Mouse (Mus musculus): ENCODE results near the gene Chac1. TPM values are rescaled to one million over a fixed set of nuclear protein-coding genes. Genes with fewer than 3 reads are reported as not detected.
A peak's percentile ranks its signal among the peaks of the same experiment; 100 is the strongest.

Chac1 gene
- total RNA-seq (2021) = 1 to 10 TPM; 8.9 to 9.0 TPM
- long read RNA-seq, experiment 1, transcript Chac1-201 (3 exons, 1,637 nt) = major isoform, 13 of 13 reads
- long read RNA-seq, experiment 1, partial matches to known transcripts = 0 of 13 reads
- long read RNA-seq, experiment 1, other reads (novel, unspliced or antisense) = 0 of 13 reads
- long read RNA-seq, experiment 2, transcript Chac1-201 (3 exons, 1,637 nt) = major isoform, 11 of 11 reads
- long read RNA-seq, experiment 2, partial matches to known transcripts = 0 of 11 reads
- long read RNA-seq, experiment 2, other reads (novel, unspliced or antisense) = 0 of 11 reads

DNA sequence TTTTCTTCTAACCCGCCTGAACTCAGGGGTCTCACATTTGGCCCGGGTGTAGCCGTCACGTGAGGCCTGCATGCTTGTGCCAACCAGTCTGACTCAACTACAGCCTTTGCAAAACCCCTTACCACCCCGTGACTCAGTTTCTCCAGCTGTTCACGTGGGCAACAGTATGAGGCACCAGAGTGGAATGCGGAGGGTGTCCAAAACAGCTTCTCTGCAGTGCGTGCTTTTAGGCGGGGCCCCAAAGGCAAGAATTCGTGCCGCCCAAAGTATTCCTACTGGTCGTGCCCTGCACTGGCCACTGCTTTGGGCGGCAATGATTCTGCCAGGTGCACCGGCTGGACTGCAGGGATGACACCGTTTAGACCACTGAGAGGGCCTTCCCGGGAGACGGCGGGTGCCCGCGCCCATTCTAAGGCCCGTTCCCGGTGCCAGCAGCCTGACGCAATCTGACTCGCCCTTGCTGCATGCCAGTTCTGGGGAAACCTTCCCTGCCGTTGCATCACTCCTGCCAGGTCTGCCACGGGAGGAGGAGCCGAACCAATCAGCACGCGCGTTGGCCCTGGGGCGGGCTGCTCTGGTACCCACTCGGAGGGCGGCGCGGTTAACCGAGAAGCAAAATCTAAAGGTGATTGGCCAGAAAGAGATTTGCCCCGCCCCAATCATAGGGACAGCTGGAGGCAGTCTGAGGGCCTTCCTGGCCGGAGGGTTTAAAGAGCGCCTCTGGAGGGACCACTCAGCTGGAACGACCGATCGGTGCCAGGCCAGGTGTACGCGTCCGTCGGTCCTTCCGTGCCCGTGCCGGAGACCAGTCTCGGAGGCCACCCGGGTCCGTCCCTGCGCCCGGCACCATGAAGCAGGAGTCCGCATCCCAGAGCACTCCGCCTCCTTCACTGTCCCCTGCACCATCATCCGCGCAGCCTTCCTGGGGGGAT is at the start of gene Chac1:
Gene Chac1, plus strand, starts transcription at position 675 of the 932 bp plus-strand sequence.
- intact Hi-C loops (cut with DNase I) = no loop called here
- peak; percentile 97 for DNase-seq (ENCODE audit: low spot score in 2 of 2)

DNA sequence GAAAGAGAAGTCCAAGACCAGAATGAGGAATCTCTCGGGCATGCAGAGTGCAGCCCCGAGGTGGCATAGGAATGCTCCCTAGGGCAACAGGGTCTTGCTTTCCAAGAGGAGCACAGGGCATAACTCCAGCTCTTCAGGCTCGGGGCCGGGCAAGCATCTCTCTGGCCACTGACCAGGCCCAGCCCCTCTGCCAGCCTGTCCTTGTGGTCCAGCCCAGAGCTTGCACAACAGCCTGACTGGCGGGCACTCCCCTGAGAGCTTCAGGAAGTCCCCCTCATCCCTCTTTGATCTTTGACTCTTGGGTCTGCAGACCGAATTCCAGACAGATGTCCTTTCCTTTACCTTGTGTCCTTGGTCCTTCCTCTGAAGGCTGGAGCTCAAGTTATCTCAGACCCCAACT is 48.2 kb upstream of the Chac1 start:
- intact Hi-C loops (cut with DNase I) = loop anchor here (5.0 kb wide), 1 partner anchor 109 kb away; no protein-coding TSS in a partner anchor
- DNase-seq (ENCODE audit: low spot score in 2 of 2) = no peak

DNA sequence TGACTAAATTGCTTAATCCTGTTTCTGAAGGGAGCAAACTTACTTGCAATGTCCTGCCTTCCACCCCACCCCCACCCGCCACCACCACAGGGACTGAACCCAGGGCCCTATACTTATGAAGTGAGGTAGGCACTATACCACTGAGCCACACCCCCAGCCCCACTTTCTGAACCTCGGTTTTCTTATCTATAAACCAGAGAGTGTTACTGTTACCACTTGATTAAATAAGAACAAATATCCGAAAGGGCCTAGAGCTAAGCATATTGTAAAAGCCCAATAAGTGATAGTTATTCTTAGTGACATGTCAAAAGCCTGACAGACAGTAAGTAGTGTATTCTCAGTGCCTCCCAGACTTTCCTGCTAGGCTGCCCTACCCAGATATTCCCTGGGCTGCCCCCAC is 46.6 kb upstream of the Chac1 start:
- DNase-seq (ENCODE audit: low spot score in 2 of 2) = no peak
- intact Hi-C loops (cut with DNase I) = loop anchor here (5.0 kb wide), 1 partner anchor 108 kb away; no protein-coding TSS in a partner anchor

DNA sequence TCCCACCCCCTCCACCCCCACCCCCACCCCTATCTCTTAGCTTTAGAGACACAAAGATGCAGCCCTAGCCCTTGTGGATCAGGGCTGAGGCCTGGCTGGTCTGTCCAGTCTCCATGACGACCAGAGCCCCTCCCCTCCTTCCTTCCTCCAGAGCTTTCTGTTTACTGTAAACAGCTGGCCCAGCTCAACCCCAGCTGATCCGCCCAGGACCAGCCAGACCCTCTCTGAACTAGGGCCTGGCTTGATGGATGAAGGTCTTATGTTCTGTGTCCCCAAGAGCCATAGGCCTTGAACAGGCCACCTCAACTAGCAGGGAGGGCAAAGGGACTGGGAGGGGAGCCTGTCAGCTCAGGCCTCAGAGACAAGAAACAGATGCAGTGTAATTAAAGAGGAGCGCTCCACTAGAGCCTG is 46.2 kb upstream of the Chac1 start:
- intact Hi-C loops (cut with DNase I) = loop anchor here (5.0 kb wide), 1 partner anchor 107 kb away; no protein-coding TSS in a partner anchor
- no peak for DNase-seq (ENCODE audit: low spot score in 2 of 2)

DNA sequence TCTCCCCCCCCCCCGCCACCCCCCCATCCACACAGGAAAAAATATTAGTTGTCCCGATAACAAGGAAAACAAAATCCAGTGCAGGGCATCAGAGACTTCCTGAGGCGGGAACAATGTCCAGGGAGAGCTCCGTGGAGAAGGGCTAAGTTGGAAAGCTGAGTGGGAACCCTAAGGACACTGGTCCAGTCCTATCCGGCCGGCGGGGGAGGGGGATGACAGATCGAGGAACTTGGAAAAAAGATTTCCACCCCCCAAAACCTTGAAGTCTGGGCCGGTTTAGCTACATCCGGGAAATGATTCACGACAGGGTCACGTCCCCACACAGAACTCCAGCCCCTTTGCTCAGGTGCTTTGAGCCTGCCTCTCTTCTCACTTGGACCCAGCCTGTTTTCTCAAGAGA is 39.5 kb upstream of the Chac1 start:
- DNase-seq (ENCODE audit: low spot score in 2 of 2) = no peak
- intact Hi-C loops (cut with DNase I) = no loop called here

DNA sequence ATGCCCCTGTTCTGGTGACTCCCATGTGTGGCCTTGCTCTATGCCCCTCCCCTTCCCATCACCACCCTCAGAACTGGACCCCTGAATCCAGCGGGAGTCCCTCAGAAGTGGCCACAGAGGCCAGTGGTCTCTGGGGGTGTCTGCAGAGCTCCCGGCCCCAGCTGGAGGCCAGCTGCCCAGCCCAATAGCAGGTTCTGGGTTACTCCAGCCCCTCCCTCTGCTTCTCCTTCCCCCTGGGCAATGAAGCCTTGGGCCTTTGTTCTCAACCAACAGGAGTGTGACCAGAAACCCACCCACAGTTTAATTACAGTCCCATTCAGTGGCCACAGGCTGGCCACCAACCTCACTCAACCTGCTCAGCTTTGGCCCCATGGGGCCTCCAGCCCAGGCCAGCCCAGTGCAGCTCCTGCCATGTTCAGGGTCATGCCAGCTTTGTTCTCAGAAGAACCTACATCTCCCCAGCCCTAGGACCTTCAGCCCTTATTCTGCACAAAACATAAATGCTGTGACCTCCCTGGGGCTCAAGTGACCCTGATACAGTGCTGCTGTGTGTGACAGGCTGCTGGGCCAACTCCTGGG is 38.6 kb upstream of the Chac1 start:
- intact Hi-C loops (cut with DNase I) = no loop called here
- no peak for DNase-seq (ENCODE audit: low spot score in 2 of 2)

DNA sequence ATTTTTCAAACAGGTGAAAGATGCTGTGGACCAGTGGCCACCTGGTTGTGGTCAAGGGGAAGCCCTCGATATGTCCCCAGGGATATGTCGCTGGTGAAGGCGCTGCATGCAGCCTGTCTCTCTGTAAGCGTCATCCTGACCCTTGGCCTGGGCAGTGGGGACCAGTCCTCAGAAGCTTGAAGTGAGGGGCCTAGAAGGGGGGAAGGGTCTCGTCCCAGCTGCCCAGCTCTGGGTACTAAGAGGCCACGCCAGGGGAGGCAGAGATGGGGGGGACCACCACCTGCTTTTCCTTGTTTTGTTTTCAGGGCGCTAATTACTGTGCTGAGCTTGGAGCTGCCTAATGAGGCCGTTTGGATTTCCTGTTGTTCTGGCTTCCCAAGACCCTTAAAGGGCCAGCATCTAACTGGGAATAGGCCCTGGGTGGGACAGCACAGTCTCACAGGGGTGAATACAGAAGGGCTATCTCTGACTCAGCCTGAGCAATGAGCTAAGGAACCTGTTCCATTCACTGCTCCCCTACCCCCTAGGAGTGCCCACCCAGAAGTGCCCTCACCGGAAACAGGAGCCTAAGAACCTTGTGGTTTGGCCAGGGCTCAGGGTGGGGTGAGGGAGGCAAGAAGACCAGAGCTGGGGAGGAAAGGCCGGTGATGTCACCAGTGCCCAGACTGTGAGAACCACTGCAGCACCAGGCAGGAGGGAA is 37.1 kb upstream of the Chac1 start:
- intact Hi-C loops (cut with DNase I) = no loop called here
- no peak for DNase-seq (ENCODE audit: low spot score in 2 of 2)

DNA sequence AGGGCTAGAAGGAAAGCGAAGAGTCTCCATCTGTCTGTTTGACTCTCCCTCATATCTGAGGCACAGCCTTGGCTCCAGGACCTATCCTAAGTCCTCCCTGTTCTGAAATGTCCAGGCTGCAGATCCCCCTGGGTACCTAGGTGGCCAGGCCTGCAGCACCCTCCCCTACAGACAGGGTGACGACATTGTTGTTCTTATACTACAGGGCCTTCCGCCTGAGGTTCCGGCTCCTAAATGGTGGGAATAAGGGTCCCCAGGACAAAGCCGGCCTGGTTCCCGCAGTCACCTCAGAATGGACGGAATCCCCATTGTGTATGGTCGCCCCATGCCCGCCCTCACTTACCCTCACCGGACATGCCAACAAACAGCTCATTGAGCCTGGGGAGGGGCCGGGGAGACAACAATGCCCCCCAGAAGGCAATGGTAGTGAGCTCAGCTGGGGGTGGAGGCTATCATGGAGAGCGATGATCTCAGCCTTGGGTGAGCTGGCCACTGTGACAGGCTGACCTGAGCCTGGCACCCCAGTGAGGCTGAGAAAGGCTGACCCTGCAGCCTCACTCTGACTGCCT is 36.2 kb upstream of the Chac1 start:
- intact Hi-C loops (cut with DNase I) = no loop called here
- DNase-seq (ENCODE audit: low spot score in 2 of 2) = no peak

DNA sequence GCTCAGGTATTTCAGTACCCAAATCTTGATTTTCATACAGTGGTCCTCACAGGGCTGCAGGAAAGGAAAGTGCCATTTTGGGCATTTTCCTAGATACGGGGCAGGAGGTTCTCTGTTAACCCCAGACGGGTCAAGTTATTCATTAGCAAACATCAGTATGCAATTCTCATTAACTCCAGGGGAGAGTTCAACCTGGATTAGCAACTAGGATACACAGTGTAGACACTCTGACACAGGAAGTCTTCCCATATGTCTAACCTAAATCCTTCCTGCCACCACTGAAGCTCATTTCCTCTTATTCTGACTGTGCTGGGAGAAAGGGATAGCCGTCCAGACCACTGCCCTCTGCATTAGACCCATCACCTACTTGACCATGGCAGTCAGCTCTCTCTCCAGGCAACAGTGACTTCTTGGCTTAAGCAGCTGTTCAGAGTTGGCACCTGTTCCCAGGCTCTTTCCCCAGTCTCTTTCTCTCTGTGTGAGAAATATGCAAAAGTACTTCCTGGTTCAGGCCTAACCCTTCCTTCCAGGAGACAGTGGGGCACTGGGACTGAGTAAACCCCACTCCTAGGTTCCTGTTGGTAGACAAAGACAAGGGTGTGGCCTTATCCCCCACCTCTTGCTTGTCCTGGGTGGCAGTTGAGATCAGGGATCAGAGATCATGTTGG is 32.9 kb upstream of the Chac1 start:
- intact Hi-C loops (cut with DNase I) = no loop called here
- no peak for DNase-seq (ENCODE audit: low spot score in 2 of 2)

DNA sequence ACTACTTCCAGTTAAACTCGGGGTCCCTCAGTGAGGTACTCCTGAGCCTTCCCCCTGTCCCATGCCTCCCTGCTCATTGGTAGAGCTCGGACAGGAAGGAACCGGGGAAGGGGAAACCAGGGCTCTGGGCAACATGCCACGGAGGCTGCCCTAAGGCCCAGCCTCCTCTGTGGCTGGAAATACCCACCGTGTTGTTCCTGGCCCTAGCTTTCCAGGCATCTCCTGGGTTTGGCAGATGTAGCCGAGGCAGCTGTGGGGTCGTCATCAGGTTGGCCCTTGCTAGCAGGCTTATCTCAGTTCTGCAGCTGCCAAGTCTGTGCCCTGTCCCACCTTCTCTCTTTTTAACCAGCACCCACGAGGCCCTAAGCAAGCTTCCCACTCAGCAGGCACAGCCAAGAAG is 30.5 kb upstream of the Chac1 start:
- DNase-seq (ENCODE audit: low spot score in 2 of 2) = no peak
- intact Hi-C loops (cut with DNase I) = no loop called here

DNA sequence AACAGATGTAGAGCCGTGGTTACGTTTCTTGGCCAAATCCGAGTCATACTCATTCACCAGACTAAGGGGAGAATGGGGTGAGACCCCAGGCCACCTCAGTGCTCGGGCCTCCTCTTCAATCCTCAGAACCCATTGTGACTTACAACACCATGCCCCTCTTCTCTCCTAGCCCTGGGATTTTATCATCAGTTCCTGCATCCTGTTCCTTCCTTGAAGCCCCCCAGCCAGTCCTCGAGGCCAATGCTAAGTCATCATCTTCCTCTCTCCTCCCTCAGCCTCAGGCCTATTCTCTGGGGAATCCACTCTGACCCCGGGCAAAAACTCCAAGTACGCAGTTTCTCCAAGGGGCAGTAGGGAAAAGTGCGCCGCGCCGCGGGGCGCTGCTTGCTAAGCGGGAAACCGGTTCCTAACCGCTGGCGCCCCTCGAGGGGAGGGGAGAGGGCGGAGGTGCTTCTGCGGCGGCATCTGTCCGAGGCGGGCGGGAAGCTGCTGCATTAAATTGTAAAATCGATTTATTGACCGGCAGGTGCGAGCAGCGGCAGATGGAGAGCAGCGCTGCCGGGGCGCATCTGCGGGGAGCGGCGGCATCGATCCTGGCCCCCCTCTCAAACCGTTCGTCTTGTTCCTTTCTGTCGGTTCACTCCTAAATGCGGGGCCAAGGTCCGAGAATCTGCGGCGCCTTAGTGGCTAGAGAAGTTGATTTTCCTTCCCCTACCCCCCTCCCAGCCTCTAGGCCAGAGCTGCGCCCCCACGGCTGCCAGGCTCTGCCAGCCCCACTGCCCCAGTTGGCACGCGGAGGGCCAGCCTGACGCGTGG is 29.1 kb upstream of the Chac1 start:
- intact Hi-C loops (cut with DNase I) = no loop called here
- no peak for DNase-seq (ENCODE audit: low spot score in 2 of 2)

DNA sequence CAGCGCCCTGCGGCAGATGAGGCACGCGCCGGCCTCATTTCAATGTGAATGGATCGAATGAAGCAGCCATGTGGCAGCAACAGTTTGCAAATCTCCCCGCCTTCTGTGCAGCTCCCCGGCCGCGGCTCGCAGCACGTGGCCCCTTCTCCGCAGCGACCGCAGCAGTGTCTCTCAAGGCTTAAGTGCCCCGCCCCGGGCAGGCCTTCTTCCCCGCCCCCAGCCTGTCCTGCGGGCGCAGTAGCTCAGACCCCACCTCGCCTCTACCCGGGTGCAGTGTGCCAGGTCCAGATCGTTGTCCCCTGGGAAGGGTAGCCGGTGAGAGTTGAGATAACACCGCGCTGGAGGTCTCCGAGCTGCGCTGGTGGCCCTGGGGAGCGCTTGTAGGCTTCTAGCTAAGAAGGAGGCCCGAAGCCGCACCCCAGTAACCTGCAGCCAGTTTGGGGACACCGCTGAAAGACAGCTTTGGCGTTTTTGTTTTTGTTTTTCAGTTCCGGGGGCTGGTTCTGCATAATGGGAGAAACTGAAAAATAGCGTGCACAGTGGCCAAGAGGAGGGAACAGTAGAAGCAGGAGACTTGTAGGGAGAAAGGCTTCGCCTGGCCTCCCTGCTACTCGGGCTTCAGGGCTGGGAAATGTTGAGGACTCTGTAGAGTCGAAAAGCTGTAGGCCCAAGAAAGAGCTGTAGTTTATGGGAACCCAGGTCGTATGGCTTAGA is 28.3 kb upstream of the Chac1 start:
- peak; percentile 69 to 70 for DNase-seq (ENCODE audit: low spot score in 2 of 2)
- intact Hi-C loops (cut with DNase I) = no loop called here

DNA sequence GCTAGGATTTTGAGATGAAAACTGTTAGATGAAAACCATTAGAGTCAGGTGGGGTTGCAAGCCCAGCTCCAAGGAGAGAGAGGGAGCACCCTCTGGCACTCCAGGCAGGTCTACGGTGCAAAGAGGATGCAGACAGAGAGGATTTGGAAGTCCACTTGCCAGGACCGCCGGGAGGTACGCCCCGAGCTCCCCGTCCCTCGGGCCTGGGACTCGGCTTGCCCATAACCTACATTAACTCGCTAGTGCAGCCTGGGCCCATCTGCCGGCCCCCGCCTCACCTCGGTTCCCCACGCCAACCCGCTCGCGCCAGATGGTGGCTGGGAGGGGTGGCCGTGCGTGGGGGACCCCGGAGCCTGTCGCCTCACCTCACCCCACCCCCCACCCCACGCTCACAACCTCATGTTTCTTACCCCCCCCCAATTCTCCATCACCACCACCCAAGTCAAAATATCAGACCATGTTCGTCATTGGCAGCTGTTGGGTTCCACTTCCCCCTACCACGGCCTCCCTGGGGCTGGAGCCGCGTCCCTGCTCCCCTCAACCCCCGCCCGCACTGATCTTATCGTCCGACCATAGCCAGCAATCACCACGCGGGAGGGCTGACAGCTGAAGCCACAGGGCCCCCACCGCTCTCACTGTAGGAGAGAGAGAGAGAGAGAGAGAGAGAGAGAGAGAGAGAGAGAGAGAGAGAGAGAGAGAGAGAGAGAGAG is 27.0 kb upstream of the Chac1 start:
- no peak for DNase-seq (ENCODE audit: low spot score in 2 of 2)
- intact Hi-C loops (cut with DNase I) = no loop called here

DNA sequence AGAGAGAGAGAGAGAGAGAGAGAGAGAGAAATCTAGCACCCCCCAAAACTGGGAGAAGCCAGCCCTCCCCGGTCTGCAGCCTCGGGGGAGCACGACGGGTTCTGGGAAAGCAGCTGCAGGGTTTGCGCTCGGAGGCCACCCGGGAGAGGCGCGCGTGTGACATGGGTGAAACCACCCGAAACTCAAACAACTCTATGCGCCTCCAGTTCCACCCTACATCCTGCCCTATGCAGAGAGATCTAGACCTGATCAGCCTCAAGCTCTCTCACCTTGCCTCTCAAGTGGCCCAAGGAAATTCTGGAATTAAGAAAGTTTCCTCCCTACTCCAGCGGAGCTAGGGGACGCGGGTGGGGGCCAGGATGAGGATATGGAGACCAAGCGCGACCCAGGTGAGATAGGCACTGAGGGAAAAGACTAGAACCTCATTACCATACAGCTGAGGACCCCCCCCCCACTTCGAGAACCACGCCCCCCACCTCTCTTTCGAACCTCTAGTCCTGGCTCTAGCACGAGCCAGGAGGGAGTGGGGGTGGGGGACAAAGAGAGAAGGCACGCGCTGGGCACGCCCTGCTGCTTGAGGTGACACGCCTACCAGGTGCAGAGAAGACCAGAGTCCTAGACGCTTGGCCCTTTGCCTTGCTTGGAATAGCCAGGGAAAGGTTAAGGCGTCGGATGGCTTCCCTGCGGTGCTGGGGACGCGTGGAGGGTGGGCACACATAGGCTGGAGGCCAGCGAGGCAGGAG is 26.3 kb upstream of the Chac1 start:
- no peak for DNase-seq (ENCODE audit: low spot score in 2 of 2)
- intact Hi-C loops (cut with DNase I) = no loop called here

DNA sequence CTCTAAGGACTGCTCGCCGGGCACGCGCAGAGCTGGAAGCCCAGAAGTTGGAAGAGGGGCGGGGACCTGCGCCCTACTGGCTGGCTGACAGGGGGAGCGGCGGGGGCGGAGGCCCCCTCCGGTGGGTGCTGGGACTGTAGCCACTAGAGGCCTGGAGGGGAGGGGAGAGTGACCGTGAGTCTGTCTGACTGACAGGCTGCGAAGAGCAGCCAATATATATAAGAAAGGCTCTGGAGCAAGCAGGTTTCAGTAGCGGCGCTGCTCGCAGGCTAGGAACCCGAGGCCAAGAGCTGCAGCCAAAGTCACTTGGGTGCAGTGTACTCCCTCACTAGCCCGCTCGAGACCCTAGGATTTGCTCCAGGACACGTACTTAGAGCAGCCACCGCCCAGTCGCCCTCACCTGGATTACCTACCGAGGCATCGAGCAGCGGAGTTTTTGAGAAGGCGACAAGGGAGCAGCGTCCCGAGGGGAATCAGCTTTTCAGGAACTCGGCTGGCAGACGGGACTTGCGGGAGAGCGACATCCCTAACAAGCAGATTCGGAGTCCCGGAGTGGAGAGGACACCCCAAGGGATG is 25.4 kb upstream of the Chac1 start, which contains the start of gene Dll4:
Gene Dll4, plus strand, starts transcription at position 217 of the 576 bp plus-strand sequence.
- intact Hi-C loops (cut with DNase I) = loop anchor here (2.0 kb wide), 1 partner anchor 25 kb away; no protein-coding TSS in a partner anchor

More for the DNA sequence above, 25.4 kb upstream of the Chac1 start, which contains the start of gene Dll4:
- DNase-seq (ENCODE audit: low spot score in 2 of 2) = no peak
